Mouse (Mus musculus) embryonic stem cell, embryonic (primary cell): ENCODE measurements around the gene Ccdc40.

Source experiments
- CTCF ChIA-PET, 4 experiments: fragments of 300-600 bp in 2 of 4; fragments of 350-600 bp in 2 of 4; sonication (Branson Sonifier 250); formaldehyde crosslinking; loops; one replicate each; lab custom pipeline; 2022; ENCODE audit warnings: inconsistent platforms in 2 of 4; lab: Charles Lee
- POLR2A ChIA-PET, 4 experiments: fragments of 300-600 bp in 2 of 4; fragments of 350-600 bp in 2 of 4; sonication (Branson Sonifier 250); formaldehyde crosslinking; loops; one replicate each; lab custom pipeline; 2022; ENCODE audit warnings: antibody characterized with exemption in 4 of 4, inconsistent platforms in 1 of 4; lab: Charles Lee

The Ccdc40 gene

GRCm38 (mm10) chr11:119273186-119273930 is 45.0 kb downstream of the Ccdc40 start:
- POLR2A ChIA-PET, result interaction anchor here in 3 of 4 experiments (0.5 to 2.4 kb wide), 14 partner anchors 11 to 219 kb away, joined by 3 to 14 read pairs (median 6); partner anchors contain the start of gene Endov (in 2 of the 3)
- CTCF ChIA-PET, result interaction anchor here (0.5 to 1.9 kb wide), 50 partner anchors 8 to 966 kb away, joined by 3 to 9 read pairs (median 3); partner anchors contain the start of genes Eif4a3 (in 1 of the 4) and Endov (in 1 of the 4)

DNA sequence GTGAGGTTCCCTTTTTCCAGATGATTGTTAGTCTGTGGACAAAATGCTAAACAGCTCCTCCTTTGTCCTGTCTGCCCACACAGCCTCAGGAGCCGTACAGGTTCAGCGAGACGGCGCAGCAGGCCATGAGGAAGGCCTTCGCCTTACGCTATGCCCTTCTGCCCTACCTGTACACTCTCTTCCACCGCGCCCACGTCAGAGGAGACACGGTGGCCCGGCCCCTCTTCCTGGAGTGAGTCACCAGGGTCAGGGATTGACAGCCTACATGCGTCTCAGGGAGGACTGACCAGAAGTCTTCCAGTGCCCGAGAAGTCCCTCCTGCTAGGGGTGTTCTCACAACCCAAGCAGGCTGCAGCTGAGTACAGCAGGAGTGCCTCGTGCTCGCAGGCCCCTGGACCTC is 52.7 kb downstream of the Ccdc40 start:
- ChIA-PET CTCF (interaction anchor here in 2 of 4 experiments (0.6 to 1.2 kb wide), 2 partner anchors 8 to 14 kb away, joined by 3 to 18 read pairs; no protein-coding TSS in a partner anchor), POLR2A (interaction anchor here in 3 of 4 experiments (0.6 to 2.2 kb wide), 6 partner anchors 12 to 56 kb away, joined by 3 to 5 read pairs (median 3); no protein-coding TSS in a partner anchor)

DNA sequence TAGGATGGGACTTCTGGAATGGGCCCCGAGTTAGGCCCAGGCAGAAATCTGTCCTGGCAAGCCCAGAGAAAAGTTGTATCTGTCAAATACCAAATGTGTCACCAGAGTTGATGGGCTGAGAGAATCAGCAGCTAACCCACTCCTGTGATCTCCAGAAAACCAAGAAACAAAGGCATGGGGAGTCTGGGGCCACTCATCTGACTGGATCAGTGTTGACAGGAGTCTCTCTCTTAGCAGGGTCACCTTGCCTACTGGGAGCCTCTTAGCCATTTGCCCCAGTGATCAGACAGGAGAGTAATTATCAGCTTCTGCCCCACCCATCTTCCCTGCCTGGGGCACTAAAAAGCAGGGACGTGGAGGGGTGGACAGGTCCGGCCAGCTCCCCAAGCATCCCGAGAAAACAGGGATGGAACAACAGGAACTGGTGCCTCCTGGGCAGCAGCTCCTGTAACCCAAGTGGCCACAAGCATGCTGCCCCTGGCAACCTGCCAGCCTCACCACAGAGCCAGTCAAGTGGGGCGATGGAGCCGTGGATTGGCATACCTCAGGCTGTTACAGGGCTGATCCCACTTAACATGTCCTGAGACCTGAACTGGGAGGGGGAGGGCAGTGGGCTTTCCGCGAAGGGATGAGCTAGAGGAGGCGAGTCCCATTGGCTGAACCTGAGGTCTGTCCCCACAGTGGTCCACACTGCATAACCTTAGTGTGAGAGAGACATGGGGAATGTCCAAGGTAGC is 57.6 kb downstream of the Ccdc40 start:
- CTCF ChIA-PET, result interaction anchor here (0.5 to 1.6 kb wide), 8 partner anchors 13 to 732 kb away, joined by 3 to 5 read pairs (median 4); partner anchors contain the start of gene Gaa (in 1 of the 4)
- POLR2A ChIA-PET, result interaction anchor here (0.9 to 3.7 kb wide), 18 partner anchors 9 to 27 kb away, joined by 3 to 20 read pairs (median 6); partner anchors contain the start of gene Eif4a3 (in 1 of the 4)

DNA sequence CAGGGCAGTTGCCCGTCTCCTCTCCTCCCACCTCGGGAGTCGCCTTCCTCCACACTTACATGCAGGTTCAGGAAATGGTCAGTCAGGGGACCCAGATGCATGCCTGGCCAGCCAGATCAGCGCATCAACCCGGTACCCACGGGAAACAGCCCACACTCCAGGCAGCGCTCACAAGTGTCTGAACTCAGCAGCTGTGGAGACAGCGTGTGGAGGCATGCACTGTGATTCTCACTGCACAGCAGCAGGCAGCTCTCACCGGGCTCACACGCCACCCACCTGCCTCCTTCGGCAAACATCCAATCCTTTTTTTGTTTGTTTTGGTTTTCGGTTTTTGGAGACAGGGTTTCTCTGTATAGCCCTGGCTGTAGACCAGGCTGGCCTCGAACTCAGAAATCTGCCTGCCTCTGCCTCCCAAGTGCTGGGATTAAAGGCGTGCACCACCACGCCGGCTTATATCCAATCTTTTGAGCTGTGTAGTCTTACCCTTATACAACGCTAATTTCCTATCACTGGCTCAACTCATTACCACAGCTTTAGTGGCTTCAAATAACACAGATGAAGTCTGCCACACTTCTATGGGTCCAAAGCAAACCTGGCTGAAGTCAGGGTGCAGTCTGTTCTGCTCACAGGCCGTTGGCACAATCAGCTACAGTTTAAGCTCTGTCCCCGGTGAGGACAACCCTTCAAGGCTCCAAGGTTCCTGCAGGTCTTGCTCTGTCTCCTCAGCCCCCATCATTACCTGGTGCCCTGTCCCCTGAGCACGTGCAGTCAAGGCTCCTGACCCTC is 59.0 kb downstream of the Ccdc40 start:
- ChIA-PET POLR2A (interaction anchor here in 3 of 4 experiments (0.6 to 3.7 kb wide), 17 partner anchors 8 to 737 kb away, joined by 3 to 20 read pairs (median 4); partner anchors contain the start of gene Eif4a3 (in 1 of the 3)), CTCF (interaction anchor here in 2 of 4 experiments (1.0 to 1.1 kb wide), 2 partner anchors 14 kb away, joined by 3 read pairs; no protein-coding TSS in a partner anchor)

DNA sequence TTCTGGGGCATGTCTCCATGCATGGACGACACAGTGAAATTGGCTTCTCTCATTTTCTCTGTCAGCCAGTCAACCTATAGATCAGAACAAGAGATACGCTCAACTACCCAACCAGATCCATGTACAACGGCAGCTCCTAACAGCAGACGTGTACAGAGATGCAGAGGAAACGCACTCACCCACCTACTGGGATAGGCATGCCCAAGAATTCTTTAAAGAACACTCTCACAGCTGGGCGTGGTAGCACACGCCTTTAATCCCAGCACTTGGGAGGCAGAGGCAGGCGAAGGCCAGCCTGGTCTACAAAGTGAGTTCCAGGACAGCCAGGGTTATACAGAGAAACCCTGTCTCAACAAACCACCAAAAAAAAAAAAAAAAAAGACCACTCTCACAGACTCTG is 64.5 kb downstream of the Ccdc40 start:
- ChIA-PET POLR2A (interaction anchor here in 2 of 4 experiments (0.6 to 2.1 kb wide), 11 partner anchors 9 to 992 kb away, joined by 3 to 12 read pairs (median 3); no protein-coding TSS in a partner anchor), CTCF (interaction anchor here in 3 of 4 experiments (0.6 to 0.7 kb wide), 3 partner anchors 10 to 1131 kb away, joined by 4 to 6 read pairs (median 4); no protein-coding TSS in a partner anchor)

GRCm38 (mm10) chr11:119297996-119298395 is 69.6 kb downstream of the Ccdc40 start:
- ChIA-PET CTCF (interaction anchor here in 1 of 4 experiments (0.6 kb wide), 2 partner anchors 195 to 248 kb away, joined by 3 to 4 read pairs; no protein-coding TSS in a partner anchor), POLR2A (interaction anchor here in 3 of 4 experiments (0.7 to 3.3 kb wide), 12 partner anchors 8 to 212 kb away, joined by 3 to 10 read pairs (median 4); partner anchors contain the start of genes Cbx4 (in 1 of the 3) and Gaa (in 1 of the 3))

DNA sequence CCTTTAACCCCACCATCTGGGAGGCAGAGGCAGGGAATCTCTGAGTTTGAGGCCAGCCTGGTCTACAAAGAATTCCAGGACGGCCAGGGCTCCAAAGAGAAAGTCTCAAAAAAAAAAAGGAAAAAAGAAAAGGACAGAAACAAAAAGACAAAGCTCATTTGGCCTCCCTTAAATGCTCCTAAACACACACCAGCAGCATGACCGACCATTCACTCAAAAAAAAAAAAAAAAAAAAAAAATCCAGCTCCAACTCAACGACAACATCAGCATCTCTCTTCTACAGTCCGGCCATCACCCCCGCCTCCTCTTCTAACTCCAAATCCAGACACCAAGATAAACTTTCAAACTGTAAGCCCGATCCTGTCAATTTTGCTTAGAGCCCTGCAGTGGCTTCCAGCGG is 70.5 kb downstream of the Ccdc40 start:
- ChIA-PET POLR2A (interaction anchor here (0.6 to 3.3 kb wide), 46 partner anchors 9 to 1009 kb away, joined by 3 to 10 read pairs (median 3); partner anchors contain the start of genes Gaa (in 2 of the 4), Baiap2 (in 1 of the 4), Cbx4 (in 1 of the 4) and Usp36 (in 1 of the 4)), CTCF (interaction anchor here (0.6 to 2.0 kb wide), 8 partner anchors 23 to 611 kb away, joined by 3 to 7 read pairs (median 4); no protein-coding TSS in a partner anchor)

DNA sequence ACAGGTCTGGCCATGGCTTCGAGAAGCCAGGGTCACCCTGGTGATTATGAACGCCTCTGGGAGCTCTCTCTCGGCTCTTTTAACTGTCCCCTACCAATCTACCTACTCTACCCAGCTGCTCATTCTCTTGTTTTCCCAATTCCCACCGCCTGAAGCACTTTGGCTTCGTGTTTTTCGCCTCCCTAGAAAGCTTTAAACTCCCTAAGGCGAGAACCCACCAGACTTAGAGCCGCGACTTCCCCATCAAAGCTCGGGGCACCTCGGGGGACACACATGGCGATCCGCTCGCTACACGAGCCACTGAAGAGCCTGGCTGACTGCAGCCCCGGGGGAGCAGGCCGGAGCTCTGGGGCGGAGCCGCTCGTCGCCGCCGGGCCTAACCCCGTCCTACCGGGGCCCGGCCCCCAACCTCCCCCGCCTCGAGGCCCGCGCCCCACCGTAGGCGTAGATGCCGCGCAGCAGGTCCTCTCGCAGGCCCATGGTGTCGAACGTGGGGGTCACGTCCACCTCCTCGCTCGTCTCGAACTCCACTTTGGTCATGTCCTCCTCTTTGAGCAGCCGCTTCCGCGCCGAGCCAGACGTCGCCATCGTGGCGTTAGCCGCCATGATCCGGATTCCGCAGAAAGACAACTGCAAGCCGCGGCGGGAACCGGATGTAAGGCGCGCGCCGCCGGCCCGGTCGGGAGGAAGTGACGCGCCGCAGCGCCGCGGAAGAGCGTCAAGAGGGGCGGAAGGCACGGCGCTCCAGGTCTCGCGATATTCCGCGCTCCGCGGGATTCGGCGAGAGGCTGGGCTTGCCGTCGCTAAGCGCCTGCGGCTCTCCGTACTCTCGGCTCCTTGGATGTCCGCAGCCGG is 71.2 kb downstream of the Ccdc40 start, which contains the start of gene Eif4a3:
TSS of gene Eif4a3 (minus strand) at position 699 of the 855 bp plus-strand sequence.
- ChIA-PET POLR2A (interaction anchor here (0.6 to 3.3 kb wide), 49 partner anchors 9 to 1050 kb away, joined by 3 to 10 read pairs (median 3); partner anchors contain the start of genes Gaa (in 2 of the 4), Baiap2 (in 1 of the 4), Cbx4 (in 1 of the 4) and Chmp6 (in 1 of the 4)), CTCF (interaction anchor here (0.6 to 2.0 kb wide), 9 partner anchors 23 to 610 kb away, joined by 3 to 10 read pairs (median 4); no protein-coding TSS in a partner anchor)

GRCm38 (mm10) chr11:119300246-119300935 is 72.0 kb downstream of the Ccdc40 start:
- CTCF ChIA-PET, result interaction anchor here in 3 of 4 experiments (0.6 to 2.0 kb wide), 4 partner anchors 24 to 33 kb away, joined by 3 to 4 read pairs (median 3); partner anchors contain the start of gene Gaa (in 1 of the 3)

GRCm38 (mm10) chr11:119300986-119301385 is 72.6 kb downstream of the Ccdc40 start:
- CTCF ChIA-PET, result interaction anchor here in 1 of 4 experiments (0.6 kb wide), 1 partner anchor 95 kb away, joined by 11 read pairs; no protein-coding TSS in a partner anchor
- POLR2A ChIA-PET, result interaction anchor here in 3 of 4 experiments (0.6 to 3.3 kb wide), 11 partner anchors 10 to 92 kb away, joined by 3 to 9 read pairs (median 4); partner anchors contain the start of genes Gaa (in 1 of the 3) and Rnf213 (in 1 of the 3)

More at GRCm38 (mm10) chr11:119300246-119300935, 72.0 kb downstream of the Ccdc40 start:
- POLR2A ChIA-PET, result interaction anchor here in 3 of 4 experiments (0.6 to 3.3 kb wide), 19 partner anchors 11 to 1049 kb away, joined by 3 to 10 read pairs (median 4); partner anchors contain the start of genes Chmp6 (in 1 of the 3), Endov (in 1 of the 3), Gaa (in 1 of the 3) and Rnf213 (in 1 of the 3)

- ChIA-PET POLR2A (interaction anchor here in 3 of 4 experiments (0.5 to 4.5 kb wide), 10 partner anchors 9 to 122 kb away, joined by 3 to 26 read pairs (median 4); no protein-coding TSS in a partner anchor), CTCF (interaction anchor here (0.5 to 2.6 kb wide), 18 partner anchors 10 to 186 kb away, joined by 3 to 9 read pairs (median 3); partner anchors contain the start of gene Endov (in 1 of the 4))
Measured at GRCm38 (mm10) chr11:119304904-119305712, 76.7 kb downstream of the Ccdc40 start.

DNA sequence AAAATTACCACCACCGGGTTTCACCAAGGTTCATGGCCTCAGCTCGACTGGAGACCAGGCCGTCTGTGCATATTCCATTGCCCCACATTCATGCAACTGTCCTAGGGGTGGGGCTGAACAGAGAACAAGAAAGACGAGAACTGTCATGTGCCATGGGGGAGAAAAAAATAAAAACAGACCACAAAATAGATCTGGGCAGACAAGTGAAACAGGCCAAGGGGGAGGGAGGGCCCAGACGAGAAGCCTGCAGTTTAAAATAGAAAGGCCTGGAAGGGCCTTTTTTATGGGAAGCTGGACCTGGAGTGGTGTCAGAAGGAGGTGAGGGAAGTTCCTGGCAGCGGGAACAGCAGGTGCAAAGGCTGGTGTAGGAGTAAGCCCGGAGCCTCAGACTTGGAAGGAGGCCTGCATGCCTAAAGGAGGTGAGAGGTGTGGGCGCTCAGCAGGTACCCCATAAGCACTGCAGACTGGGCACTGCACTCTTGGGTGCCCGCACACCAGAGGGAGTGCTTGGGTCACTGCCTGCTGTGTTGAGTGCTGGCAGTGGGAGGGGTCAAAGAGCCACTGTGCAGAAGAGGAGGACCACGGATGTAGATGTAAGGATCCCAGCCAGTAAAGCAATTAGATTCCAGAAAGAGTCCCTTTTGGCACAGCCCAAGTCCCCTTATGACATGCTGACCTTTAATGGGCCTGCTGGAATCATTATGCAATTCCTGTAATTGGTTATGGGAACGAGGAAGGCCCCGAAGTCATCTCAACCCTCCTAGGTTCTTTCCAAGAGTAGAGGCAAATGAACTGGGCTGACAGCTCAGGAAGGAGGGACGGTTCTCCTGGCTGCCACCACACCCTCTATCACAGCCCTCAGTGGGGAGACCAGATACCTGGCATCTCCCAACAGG is 78.6 kb downstream of the Ccdc40 start:
- ChIA-PET CTCF (interaction anchor here in 2 of 4 experiments (0.5 to 2.6 kb wide), 5 partner anchors 18 to 66 kb away, joined by 3 to 11 read pairs (median 5); no protein-coding TSS in a partner anchor), POLR2A (interaction anchor here (0.6 to 4.5 kb wide), 10 partner anchors 7 to 636 kb away, joined by 3 to 26 read pairs (median 3); partner anchors contain the start of genes Baiap2 (in 1 of the 4), Sgsh (in 1 of the 4) and Slc26a11 (in 1 of the 4))

DNA sequence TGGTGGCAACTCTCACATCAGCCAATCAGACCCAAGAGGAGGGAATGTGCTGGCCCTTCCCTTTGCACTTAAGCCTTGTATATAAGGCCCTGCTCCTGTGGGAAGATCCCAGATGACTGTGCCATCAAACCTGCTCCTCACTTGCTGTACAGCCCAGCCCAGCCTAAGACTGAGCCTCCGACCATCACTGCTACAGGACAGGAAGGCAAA is 79.2 kb downstream of the Ccdc40 start, which contains the start of gene Card14:
TSS of gene Card14 (plus strand) at position 111 of the 210 bp plus-strand sequence.
- ChIA-PET CTCF (no interaction called here), POLR2A (interaction anchor here in 2 of 4 experiments (0.7 to 1.6 kb wide), 2 partner anchors 10 to 91 kb away, joined by 3 to 4 read pairs; no protein-coding TSS in a partner anchor)
